Mouse (Mus musculus) gastrocnemius, adult 18-20 months (tissue): ENCODE results near the gene Pik3r6. TPM values are rescaled to one million over a fixed set of nuclear protein-coding genes. Genes with fewer than 3 reads are reported as not detected.
A peak's percentile ranks its signal among the peaks of the same experiment; 100 is the strongest.

Source experiments
- DNase-seq: peaks from one replicate; pipeline ENCODE4 v3.0.0; 2021; ENCODE audit warnings: low spot score
- total RNA-seq, 2 experiments: library from RNA; stranded (reverse); gene quantifications; 2 replicates each; pipeline ENCODE4 v1.2.3; 2021

Gene Pik3r6
- total RNA-seq, 2 experiments from 2014 or later: 0.82 to 1.2 TPM

- no peak for DNase-seq
Measured at GRCm38 (mm10) chr11:68486093-68486492, 16.7 kb upstream of the Pik3r6 start.

- DNase-seq: no peak
Measured at GRCm38 (mm10) chr11:68487720-68488119, 15.1 kb upstream of the Pik3r6 start.

GRCm38 (mm10) chr11:68488256-68488824, 14.5 kb upstream of the Pik3r6 start:
- no peak for DNase-seq

- DNase-seq: no peak
Measured at GRCm38 (mm10) chr11:68489236-68489635, 13.6 kb upstream of the Pik3r6 start.

- DNase-seq: no peak
Measured at GRCm38 (mm10) chr11:68492592-68492991, 10.2 kb upstream of the Pik3r6 start.

- no peak for DNase-seq
Measured at GRCm38 (mm10) chr11:68493760-68494159, 9.1 kb upstream of the Pik3r6 start.

GRCm38 (mm10) chr11:68497081-68497480, 5.7 kb upstream of the Pik3r6 start:
- DNase-seq: no peak

- DNase-seq: no peak
Measured at GRCm38 (mm10) chr11:68498517-68498916, 4.3 kb upstream of the Pik3r6 start.

GRCm38 (mm10) chr11:68498999-68499699, 3.7 kb upstream of the Pik3r6 start:
- no peak for DNase-seq

GRCm38 (mm10) chr11:68500949-68501350, 1.9 kb upstream of the Pik3r6 start:
- DNase-seq: no peak

GRCm38 (mm10) chr11:68502408-68502807, 411 bp upstream of the Pik3r6 start:
- DNase-seq: no peak

- DNase-seq: no peak
Measured at GRCm38 (mm10) chr11:68504913-68505312, 2.1 kb downstream of the Pik3r6 start.

GRCm38 (mm10) chr11:68507246-68507645, 4.4 kb downstream of the Pik3r6 start:
- DNase-seq: no peak

- DNase-seq: no peak
Measured at GRCm38 (mm10) chr11:68508619-68509018, 5.8 kb downstream of the Pik3r6 start.

GRCm38 (mm10) chr11:68509194-68509593, 6.4 kb downstream of the Pik3r6 start:
- DNase-seq: no peak

GRCm38 (mm10) chr11:68513969-68514368, 11.2 kb downstream of the Pik3r6 start:
- no peak for DNase-seq

- no peak for DNase-seq
Measured at GRCm38 (mm10) chr11:68519362-68519761, 16.5 kb downstream of the Pik3r6 start.

- DNase-seq: no peak
Measured at GRCm38 (mm10) chr11:68519815-68520214, 17.0 kb downstream of the Pik3r6 start.

- no peak for DNase-seq
Measured at GRCm38 (mm10) chr11:68520439-68520838, 17.6 kb downstream of the Pik3r6 start.

GRCm38 (mm10) chr11:68521352-68521751, 18.5 kb downstream of the Pik3r6 start:
- DNase-seq: no peak

- no peak for DNase-seq
Measured at GRCm38 (mm10) chr11:68526441-68526840, 23.6 kb downstream of the Pik3r6 start.

- peak; percentile 42 for DNase-seq
Measured at GRCm38 (mm10) chr11:68531066-68531806, 28.4 kb downstream of the Pik3r6 start.
